Mouse (Mus musculus): ENCODE measurements around the gene Trcg1. TPM values are rescaled to one million over a fixed set of nuclear protein-coding genes. Genes with fewer than 3 reads are reported as not detected.

Trcg1 gene
- polyA plus RNA-seq, 1 experiment from 2014 or later = not detected

GRCm38 (mm10) chr9:57238220-57238619 is 1.9 kb downstream of the Trcg1 start:
- no peak overlapping the region for H3K4me3 ChIP-seq
- H3K36me3 ChIP-seq = no peaks in the 10 kb centered on the region
- no peak overlapping the region for H3K4me2 ChIP-seq
- H3K9me3 ChIP-seq = no peaks in the 10 kb centered on the region
- no peak overlapping the region for H3K27ac ChIP-seq
- H3K9ac ChIP-seq = no peak overlapping the region
- no peaks in the 10 kb centered on the region for H3K4me1 ChIP-seq (replicated peaks)
- no peak for ATAC-seq (ENCODE audit: low FRiP score)
- WGBS = 94% methylated on average over 2 of the region's 2 CpGs
- H3K27me3 ChIP-seq = no peaks in the 10 kb centered on the region

GRCm38 (mm10) chr9:57241111-57241510 is 4.8 kb downstream of the Trcg1 start:
- ATAC-seq (ENCODE audit: low FRiP score) = no peak
- Histone ChIP-seq H3K9ac (no peak overlapping the region), H3K4me2 (no peak overlapping the region), H3K4me3 (no peak overlapping the region), H3K27me3 (no peaks in the 10 kb centered on the region), H3K36me3 (no peaks in the 10 kb centered on the region), H3K27ac (no peak overlapping the region), H3K9me3 (no peaks in the 10 kb centered on the region), H3K4me1 (replicated peaks) (peaks cover 7% of the 10 kb centered on the region; the same call in 1 of the 2 replicates)
- 94% methylated on average over 5 of the region's 5 CpGs for WGBS

GRCm38 (mm10) chr9:57242916-57243315 is 6.6 kb downstream of the Trcg1 start:
- Histone ChIP-seq H3K27me3 (no peaks in the 10 kb centered on the region), H3K9ac (no peak overlapping the region), H3K9me3 (no peaks in the 10 kb centered on the region), H3K36me3 (no peaks in the 10 kb centered on the region), H3K27ac (no peak overlapping the region), H3K4me3 (no peak overlapping the region), H3K4me2 (no peak overlapping the region), H3K4me1 (replicated peaks) (peaks cover 7% of the 10 kb centered on the region; the same call in 1 of the 2 replicates)
- WGBS = 30% methylated on average over 5 of the region's 5 CpGs
- ATAC-seq (ENCODE audit: low FRiP score) = no peak

GRCm38 (mm10) chr9:57244106-57244685 is 7.8 kb downstream of the Trcg1 start:
- Histone ChIP-seq H3K9ac (no peak overlapping the region), H3K27me3 (no peaks in the 10 kb centered on the region), H3K4me1 (replicated peaks) (peaks cover 7% of the 10 kb centered on the region; the same call in 1 of the 2 replicates), H3K9me3 (no peaks in the 10 kb centered on the region), H3K36me3 (no peaks in the 10 kb centered on the region), H3K4me3 (no peak overlapping the region), H3K27ac (no peak overlapping the region), H3K4me2 (no peak overlapping the region)
- no peak for ATAC-seq (ENCODE audit: low FRiP score)
- 25% methylated on average over 7 of the region's 7 CpGs for WGBS

- H3K27me3 ChIP-seq = no peaks in the 10 kb centered on the region
- H3K4me2 ChIP-seq = no peak overlapping the region
- H3K9ac ChIP-seq = no peak overlapping the region
- ATAC-seq (ENCODE audit: low FRiP score) = no peak
- no peak overlapping the region for H3K27ac ChIP-seq
- no peaks in the 10 kb centered on the region for H3K36me3 ChIP-seq
- H3K4me3 ChIP-seq = no peak overlapping the region
- 84% methylated on average over 5 of the region's 5 CpGs for WGBS
- H3K4me1 ChIP-seq (replicated peaks) = peaks cover 7% of the 10 kb centered on the region; the same call in 1 of the 2 replicates
- H3K9me3 ChIP-seq = no peaks in the 10 kb centered on the region
These were observed 10.1 kb downstream of the Trcg1 start for GRCm38 (mm10) chr9:57246482-57246881.

GRCm38 (mm10) chr9:57247201-57247671 is 10.9 kb downstream of the Trcg1 start:
- Histone ChIP-seq H3K4me3 (no peak overlapping the region), H3K9ac (no peak overlapping the region), H3K27ac (no peak overlapping the region), H3K36me3 (no peaks in the 10 kb centered on the region), H3K9me3 (no peaks in the 10 kb centered on the region), H3K27me3 (no peaks in the 10 kb centered on the region), H3K4me1 (replicated peaks) (peaks cover 7% of the 10 kb centered on the region; the same call in 1 of the 2 replicates), H3K4me2 (no peak overlapping the region)
- 66% methylated on average over 8 of the region's 8 CpGs for WGBS
- no peak for ATAC-seq (ENCODE audit: low FRiP score)

- no peak overlapping the region for H3K4me3 ChIP-seq
- WGBS = 85% methylated on average over 7 of the region's 7 CpGs
- peaks cover 7% of the 10 kb centered on the region; the same call in 1 of the 2 replicates for H3K4me1 ChIP-seq (replicated peaks)
- no peak overlapping the region for H3K4me2 ChIP-seq
- H3K27me3 ChIP-seq = no peaks in the 10 kb centered on the region
- no peaks in the 10 kb centered on the region for H3K9me3 ChIP-seq
- peaks cover 2% of the 10 kb centered on the region; the same call in 1 of the 2 replicates for H3K36me3 ChIP-seq
- no peak overlapping the region for H3K27ac ChIP-seq
- H3K9ac ChIP-seq = no peak overlapping the region
- no peak for ATAC-seq (ENCODE audit: low FRiP score)
These were observed 11.9 kb downstream of the Trcg1 start for GRCm38 (mm10) chr9:57248030-57248942.

GRCm38 (mm10) chr9:57250026-57250425 is 13.7 kb downstream of the Trcg1 start:
- no peak overlapping the region for H3K27ac ChIP-seq
- no peak overlapping the region for H3K4me2 ChIP-seq
- no peaks in the 10 kb centered on the region for H3K27me3 ChIP-seq
- no peak overlapping the region for H3K9ac ChIP-seq
- no peaks in the 10 kb centered on the region for H3K4me1 ChIP-seq (replicated peaks)
- WGBS = 94% methylated on average over 4 of the region's 4 CpGs
- no peaks in the 10 kb centered on the region for H3K9me3 ChIP-seq
- no peak overlapping the region for H3K4me3 ChIP-seq
- peaks cover 7% of the 10 kb centered on the region; the same call in 1 of the 2 replicates for H3K36me3 ChIP-seq
- no peak for ATAC-seq (ENCODE audit: low FRiP score)

GRCm38 (mm10) chr9:57251139-57251538 is 14.8 kb downstream of the Trcg1 start:
- Histone ChIP-seq H3K27ac (no peak overlapping the region), H3K4me2 (no peak overlapping the region), H3K9me3 (no peaks in the 10 kb centered on the region), H3K4me1 (replicated peaks) (no peaks in the 10 kb centered on the region), H3K4me3 (no peak overlapping the region), H3K9ac (no peak overlapping the region), H3K36me3 (peaks cover 7% of the 10 kb centered on the region; the same call in 1 of the 2 replicates), H3K27me3 (no peaks in the 10 kb centered on the region)
- no peak for ATAC-seq (ENCODE audit: low FRiP score)
- 93% methylated on average over 2 of the region's 2 CpGs for WGBS

GRCm38 (mm10) chr9:57254061-57254460 is 17.7 kb downstream of the Trcg1 start:
- no peaks in the 10 kb centered on the region for H3K4me1 ChIP-seq (replicated peaks)
- no peak overlapping the region for H3K27ac ChIP-seq
- H3K27me3 ChIP-seq = no peaks in the 10 kb centered on the region
- ATAC-seq (ENCODE audit: low FRiP score) = no peak
- 93% methylated on average over 7 of the region's 7 CpGs for WGBS
- peaks cover 21% of the 10 kb centered on the region for H3K36me3 ChIP-seq
- no peaks in the 10 kb centered on the region for H3K9me3 ChIP-seq
- no peak overlapping the region for H3K4me2 ChIP-seq
- no peak overlapping the region for H3K9ac ChIP-seq
- no peak overlapping the region for H3K4me3 ChIP-seq

GRCm38 (mm10) chr9:57254823-57255495 is 18.6 kb downstream of the Trcg1 start:
- ATAC-seq (ENCODE audit: low FRiP score) = no peak
- Histone ChIP-seq H3K27me3 (no peaks in the 10 kb centered on the region), H3K4me1 (replicated peaks) (no peaks in the 10 kb centered on the region), H3K9me3 (no peaks in the 10 kb centered on the region), H3K27ac (no peak overlapping the region), H3K36me3 (peaks cover 21% of the 10 kb centered on the region), H3K4me2 (no peak overlapping the region), H3K4me3 (no peak overlapping the region), H3K9ac (no peak overlapping the region)
- 89% methylated on average over 9 of the region's 9 CpGs for WGBS

GRCm38 (mm10) chr9:57256309-57256708 is 20.0 kb downstream of the Trcg1 start:
- Histone ChIP-seq H3K4me2 (no peak overlapping the region), H3K27me3 (peaks cover 12% of the 10 kb centered on the region; the same call in 1 of the 2 replicates), H3K4me3 (no peak overlapping the region), H3K4me1 (replicated peaks) (peaks cover 6% of the 10 kb centered on the region), H3K36me3 (peaks cover 21% of the 10 kb centered on the region), H3K9me3 (no peaks in the 10 kb centered on the region), H3K9ac (no peak overlapping the region), H3K27ac (no peak overlapping the region)
- no peak for ATAC-seq (ENCODE audit: low FRiP score)
- 95% methylated on average over 20 of the region's 20 CpGs for WGBS

All from hindbrain, embryonic 13.5 days (tissue).